Mouse (Mus musculus): ENCODE data around the gene Ptpn9. TPM values are rescaled to one million over a fixed set of nuclear protein-coding genes. Genes with fewer than 3 reads are reported as not detected.

Gene Ptpn9
- polyA plus RNA-seq, 1 experiment from 2014 or later: 23.1 TPM

DNA sequence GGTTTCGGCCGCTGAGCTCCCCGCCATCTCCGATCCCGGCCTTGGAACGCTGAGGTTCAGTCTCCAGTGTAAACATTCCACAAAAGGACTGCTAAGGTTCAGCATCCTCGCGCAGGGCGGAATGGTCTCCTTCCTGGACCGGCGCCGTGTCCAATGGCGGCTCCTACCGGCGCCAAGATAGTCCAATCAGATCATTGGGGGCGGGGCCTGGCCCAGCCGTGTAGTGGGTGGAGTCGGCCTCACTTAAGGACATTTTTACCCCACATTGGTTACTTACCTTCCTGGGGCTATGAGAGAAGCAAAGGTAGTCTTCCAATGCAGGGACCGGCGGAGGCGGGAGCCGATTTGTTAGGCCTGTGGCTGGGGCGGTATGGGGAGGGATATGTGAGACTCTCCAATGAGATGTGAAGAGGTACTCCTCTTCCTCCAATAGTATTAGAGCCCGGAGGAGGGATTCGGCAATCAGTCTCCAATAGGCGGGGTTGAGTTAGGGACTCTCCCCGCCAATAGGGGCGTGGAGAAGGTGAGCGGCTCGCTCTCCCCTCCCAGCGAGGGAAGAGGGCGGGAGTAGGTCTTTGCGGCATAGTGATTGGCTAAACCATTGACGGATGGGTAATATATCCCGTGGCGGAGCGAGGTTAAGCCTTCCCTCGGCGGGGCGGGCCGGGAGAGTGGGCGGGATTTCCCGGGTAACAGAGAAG lies 81.1 kb downstream of the Ptpn9 start:
- Histone ChIP-seq H3K4me2 (peak overlapping the region; percentile 94), H3K9me3 (no peaks in the 10 kb centered on the region), H3K4me1 (replicated peaks) (peaks cover 33% of the 10 kb centered on the region), H3K36me3 (no peaks in the 10 kb centered on the region), H3K4me3 (peak overlapping the region; percentile 92), H3K9ac (peak overlapping the region; percentile 91), H3K27me3 (no peaks in the 10 kb centered on the region), H3K27ac (peak overlapping the region; percentile 99)
- ATAC-seq (ENCODE audit: low FRiP score): peak; percentile 92
- under 1% methylated on average over 43 of the region's 43 CpGs for WGBS

DNA sequence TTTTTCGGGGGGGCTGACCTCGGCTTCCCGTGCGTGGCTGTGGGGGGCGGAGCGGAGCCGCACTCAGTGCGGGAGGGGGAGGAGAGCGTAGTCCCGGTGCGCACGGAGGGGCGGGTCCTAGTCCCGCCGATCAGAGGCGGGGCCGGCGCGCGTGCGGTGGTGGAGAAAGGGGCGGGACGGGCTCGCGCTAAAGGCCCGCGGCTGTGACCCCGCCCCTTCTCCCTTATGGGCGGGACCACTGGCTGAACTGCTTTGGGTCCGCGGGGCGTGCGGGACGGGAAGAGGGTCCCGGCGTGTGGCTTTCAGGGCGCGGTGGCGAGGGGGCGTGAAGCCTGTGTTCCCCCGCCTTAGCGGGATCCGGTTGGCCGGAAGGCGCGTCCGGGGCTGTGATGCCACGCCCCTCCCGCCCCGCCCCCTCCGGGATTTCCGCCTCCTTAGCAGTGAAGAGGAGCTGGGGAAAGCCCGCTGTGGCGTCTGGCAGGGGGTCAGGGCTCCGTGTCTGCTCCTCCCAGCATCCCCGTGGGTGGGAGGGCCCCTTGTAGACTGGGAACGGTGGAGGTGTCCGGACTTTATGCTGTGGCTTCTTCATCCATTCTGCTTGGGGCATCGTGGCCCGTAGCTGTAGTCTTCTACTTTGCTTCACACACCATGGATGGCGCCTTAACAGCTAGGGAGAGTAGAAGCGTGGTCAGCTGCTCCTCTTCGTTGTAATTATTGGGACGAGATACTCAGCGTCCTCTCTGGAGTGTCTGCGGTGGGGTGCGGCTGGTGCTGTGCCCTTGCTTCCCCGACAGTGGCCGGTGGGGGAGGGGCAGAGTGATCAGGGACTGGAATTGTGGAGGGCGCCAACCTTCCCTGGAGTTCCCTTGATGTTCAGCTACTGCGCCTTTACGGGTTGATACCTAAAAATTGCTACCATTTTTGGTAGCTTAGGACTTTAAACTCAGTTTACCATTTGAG lies 82.3 kb downstream of the Ptpn9 start:
- Histone ChIP-seq H3K9ac (peak overlapping the region; percentile 91), H3K36me3 (no peaks in the 10 kb centered on the region), H3K4me2 (peak overlapping the region; percentile 84), H3K27ac (peak overlapping the region; percentile 99), H3K9me3 (no peaks in the 10 kb centered on the region), H3K4me1 (replicated peaks) (peaks cover 26% of the 10 kb centered on the region), H3K4me3 (peak overlapping the region; percentile 92), H3K27me3 (no peaks in the 10 kb centered on the region)
- WGBS: under 1% methylated on average over 64 of the region's 72 CpGs
- ATAC-seq (ENCODE audit: low FRiP score): peak; percentile 5

DNA sequence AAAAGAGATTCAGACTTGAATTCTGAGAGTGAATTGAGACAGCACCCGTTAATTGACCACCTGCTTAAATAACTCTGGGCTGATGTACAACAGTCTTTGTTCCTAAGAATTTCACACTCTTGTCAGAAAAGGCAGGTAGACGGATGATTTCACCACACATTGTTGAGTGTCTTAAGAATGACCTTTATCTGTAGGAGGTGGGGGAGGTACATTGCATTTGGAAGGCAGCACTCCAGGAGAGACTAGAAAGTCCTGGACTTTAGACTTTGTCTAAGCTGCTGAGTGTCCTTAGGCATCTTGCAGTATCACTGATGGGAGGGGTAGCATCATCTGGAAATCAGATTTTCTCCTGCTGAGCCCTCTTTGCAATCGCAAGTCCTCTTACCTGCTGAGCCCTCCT lies 87.5 kb downstream of the Ptpn9 start:
- Histone ChIP-seq H3K4me3 (no peak overlapping the region), H3K4me2 (no peak overlapping the region), H3K27ac (no peak overlapping the region), H3K9me3 (no peaks in the 10 kb centered on the region), H3K36me3 (peaks cover 10% of the 10 kb centered on the region), H3K4me1 (replicated peaks) (peaks cover 8% of the 10 kb centered on the region), H3K9ac (no peak overlapping the region), H3K27me3 (no peaks in the 10 kb centered on the region)
- no peak for ATAC-seq (ENCODE audit: low FRiP score)
- WGBS: 83% methylated on average over 3 of the region's 3 CpGs

Other genes starting within 250 kb of the Ptpn9 start
- 48.9 and 50.4 TPM in 2 replicates for gene Lingo1, start 198.5 kb upstream of the Ptpn9 start, polyA plus RNA-seq (2015; fragmentation: Nextera tagmentation; extraction: Ambion mirVana)
- gene Odf3l1, start 130.2 kb upstream of the Ptpn9 start, polyA plus RNA-seq (2015; fragmentation: Nextera tagmentation; extraction: Ambion mirVana): 0.18 TPM in 1 of 2 replicates, not detected in the other
- 4.2 and 5.2 TPM in 2 replicates for gene Cspg4, start 129.9 kb upstream of the Ptpn9 start, polyA plus RNA-seq (2015; fragmentation: Nextera tagmentation; extraction: Ambion mirVana)
- 2.9 and 3.7 TPM in 2 replicates for gene Snx33, start 66.6 kb upstream of the Ptpn9 start, polyA plus RNA-seq (2015; fragmentation: Nextera tagmentation; extraction: Ambion mirVana)
- gene Imp3, start 57.4 kb upstream of the Ptpn9 start, polyA plus RNA-seq (2015; fragmentation: Nextera tagmentation; extraction: Ambion mirVana): 74.5 and 74.8 TPM in 2 replicates
- 28.5 and 31.5 TPM in 2 replicates for gene Snupn, start 44.0 kb upstream of the Ptpn9 start, polyA plus RNA-seq (2015; fragmentation: Nextera tagmentation; extraction: Ambion mirVana)
- 26.0 and 28.8 TPM in 2 replicates for gene Sin3a, start 77.1 kb downstream of the Ptpn9 start, polyA plus RNA-seq (2015; fragmentation: Nextera tagmentation; extraction: Ambion mirVana)
- 66.7 and 82.1 TPM in 2 replicates for gene Man2c1, start 135.8 kb downstream of the Ptpn9 start, polyA plus RNA-seq (2015; fragmentation: Nextera tagmentation; extraction: Ambion mirVana)
- gene Neil1, start 153.4 kb downstream of the Ptpn9 start, polyA plus RNA-seq (2015; fragmentation: Nextera tagmentation; extraction: Ambion mirVana): 9.1 and 11.0 TPM in 2 replicates
- gene Commd4, start 163.4 kb downstream of the Ptpn9 start, polyA plus RNA-seq (2015; fragmentation: Nextera tagmentation; extraction: Ambion mirVana): 163 and 171 TPM in 2 replicates
- gene Trcg1, start 241.6 kb downstream of the Ptpn9 start, polyA plus RNA-seq (2015; fragmentation: Nextera tagmentation; extraction: Ambion mirVana): not detected in 2 replicates